Mouse (Mus musculus) intestine, embryonic 16.5 days (tissue): ENCODE measurements around the gene Gm13279. TPM values are rescaled to one million over a fixed set of nuclear protein-coding genes. Genes with fewer than 3 reads are reported as not detected.
"Not testable (repeated sequence)": the region's sequence is repeated elsewhere in the genome, so short reads cannot be mapped to it uniquely, and the experiment has no call there.

Source experiments
- ATAC-seq: fragments of 200-750 bp; cut with Nextera tagmentation; 2 replicates; pipeline ENCODE4 v1.8.0; 2017; ENCODE audit warnings: moderate TSS enrichment, moderate library complexity
- H3K27ac ChIP-seq: fragments of 300-500 bp; sonication (generic); 2 replicates; pipeline ENCODE4 v1.5.1; 2014; ENCODE audit warnings: mild to moderate bottlenecking, low read length
- H3K27me3 ChIP-seq: fragments of 300-500 bp; sonication (generic); replicated peaks from 2 replicates; pipeline ENCODE4 v1.6.1; 2014; ENCODE audit warnings: low read length, control low read depth, mixed read lengths; ENCODE audit not compliant: control insufficient read depth, insufficient read depth
- H3K36me3 ChIP-seq: fragments of 300-500 bp; sonication (generic); 2 replicates; pipeline ENCODE4 v1.6.1; 2014; ENCODE audit warnings: low read length, control low read depth; ENCODE audit not compliant: control insufficient read depth, insufficient read depth
- H3K4me1 ChIP-seq: fragments of 300-500 bp; sonication (generic); 2 replicates; pipeline ENCODE4 v1.6.1; 2014; ENCODE audit warnings: low read length, control low read depth, mixed read lengths; ENCODE audit not compliant: control insufficient read depth, insufficient read depth
- H3K4me2 ChIP-seq: fragments of 300-500 bp; sonication (generic); 2 replicates; pipeline ENCODE4 v1.6.1; 2014; ENCODE audit warnings: low read depth, low read length, control low read depth
- H3K4me3 ChIP-seq: fragments of 300-500 bp; sonication (generic); 2 replicates; pipeline ENCODE4 v1.5.1; 2014; ENCODE audit warnings: mild to moderate bottlenecking, low read length
- H3K9ac ChIP-seq: fragments of 300-500 bp; sonication (generic); 2 replicates; pipeline ENCODE4 v1.6.1; 2014; ENCODE audit warnings: low read depth, low read length
- H3K9me3 ChIP-seq: fragments of 300-500 bp; sonication (generic); 2 replicates; pipeline ENCODE4 v1.6.1; 2016; ENCODE audit warnings: low read length, control low read depth; ENCODE audit not compliant: control insufficient read depth
- WGBS: fragments of 180-500 bp; shearing (Covaris S2); extraction: QIAGEN DNeasy Blood & Tissue Kit; methylation state at CpG from one replicate; pipeline ENCODE4 v1.1.7; 2014; 5-methylcytosine and 5-hydroxymethylcytosine counted together
- polyA plus RNA-seq: library from polyadenylated mRNA; unstranded; fragments of >200 nt; fragmentation: Nextera tagmentation; extraction: Ambion mirVana; gene quantifications from 2 replicates; pipeline ENCODE4 v1.2.1, GENCODE M21; 2015

Gm13279 gene
- polyA plus RNA-seq, 1 experiment from 2014 or later, result not detected

- Histone ChIP-seq H3K4me3 (no peak overlapping the region), H3K36me3 (no peaks in the 10 kb centered on the region), H3K4me2 (no peak overlapping the region), H3K27ac (no peak overlapping the region), H3K4me1 (no peaks in the 10 kb centered on the region), H3K9ac (no peak overlapping the region), H3K27me3 (no peaks in the 10 kb centered on the region), H3K9me3 (no peaks in the 10 kb centered on the region)
- ATAC-seq, result no peak
- WGBS, result 23% methylated on average over 4 of the region's 4 CpGs
Measured at GRCm38 (mm10) chr4:88822995-88823394, 25.8 kb downstream of the Gm13279 start.

- not testable (repeated sequence) for H3K36me3 ChIP-seq, H3K27ac ChIP-seq, H3K4me3 ChIP-seq, H3K27me3 ChIP-seq, ATAC-seq, H3K9me3 ChIP-seq, H3K9ac ChIP-seq, H3K4me2 ChIP-seq, H3K4me1 ChIP-seq
Measured at GRCm38 (mm10) chr4:88827116-88827515, 29.9 kb downstream of the Gm13279 start, which contains the start of gene Ifna6. TSS of gene Ifna6 (plus strand) at chr4:88827416.

GRCm38 (mm10) chr4:88830523-88830922 lies 33.3 kb downstream of the Gm13279 start:
- WGBS, result 29% methylated on average over 4 of the region's 4 CpGs
- no peak for ATAC-seq
- H3K4me3 ChIP-seq, result no peak overlapping the region
- H3K27me3 ChIP-seq, result no peaks in the 10 kb centered on the region
- no peaks in the 10 kb centered on the region for H3K9me3 ChIP-seq
- no peak overlapping the region for H3K27ac ChIP-seq
- no peak overlapping the region for H3K9ac ChIP-seq
- no peaks in the 10 kb centered on the region for H3K36me3 ChIP-seq
- H3K4me2 ChIP-seq, result no peak overlapping the region
- no peaks in the 10 kb centered on the region for H3K4me1 ChIP-seq

GRCm38 (mm10) chr4:88835225-88835624 lies 38.0 kb downstream of the Gm13279 start, which contains the start of gene Ifna5:
TSS of gene Ifna5 (plus strand) at chr4:88835525.
- H3K9ac ChIP-seq, H3K27me3 ChIP-seq, H3K4me1 ChIP-seq, H3K36me3 ChIP-seq, ATAC-seq, H3K9me3 ChIP-seq, H3K4me3 ChIP-seq, H3K4me2 ChIP-seq, H3K27ac ChIP-seq: not testable (repeated sequence)
- 53% methylated on average over 1 of the region's 1 CpGs for WGBS

- Histone ChIP-seq H3K9me3 (no peaks in the 10 kb centered on the region), H3K4me2 (no peak overlapping the region), H3K27ac (no peak overlapping the region), H3K9ac (no peak overlapping the region), H3K36me3 (no peaks in the 10 kb centered on the region), H3K4me1 (no peaks in the 10 kb centered on the region), H3K27me3 (no peaks in the 10 kb centered on the region), H3K4me3 (no peak overlapping the region)
- no peak for ATAC-seq
- 47% methylated on average over 3 of the region's 3 CpGs for WGBS
Measured at GRCm38 (mm10) chr4:88838828-88839227, 41.6 kb downstream of the Gm13279 start.

- H3K27ac ChIP-seq, result no peak overlapping the region
- H3K4me3 ChIP-seq, result no peak overlapping the region
- H3K9me3 ChIP-seq, result no peaks in the 10 kb centered on the region
- 72% methylated on average over 3 of the region's 3 CpGs for WGBS
- no peaks in the 10 kb centered on the region for H3K36me3 ChIP-seq
- H3K9ac ChIP-seq, result no peak overlapping the region
- no peak for ATAC-seq
- H3K27me3 ChIP-seq, result no peaks in the 10 kb centered on the region
- no peaks in the 10 kb centered on the region for H3K4me1 ChIP-seq
- no peak overlapping the region for H3K4me2 ChIP-seq
Measured at GRCm38 (mm10) chr4:88840058-88840457, 42.9 kb downstream of the Gm13279 start.

- Histone ChIP-seq H3K4me3 (no peak within 1 kb of the TSS), H3K9me3 (no peaks in the 10 kb centered on the region), H3K27me3 (no peaks in the 10 kb centered on the region), H3K9ac (no peak within 1 kb of the TSS), H3K27ac (no peak within 1 kb of the TSS), H3K4me2 (no peak within 1 kb of the TSS), H3K36me3 (no peaks in the 10 kb centered on the region), H3K4me1 (no peaks in the 10 kb centered on the region)
- ATAC-seq, result no peak
- WGBS, result 62% methylated on average over 2 of the region's 2 CpGs
Measured at GRCm38 (mm10) chr4:88841438-88841911, 44.3 kb downstream of the Gm13279 start, which contains the start of gene Ifna4. TSS of gene Ifna4 (plus strand) at chr4:88841861.

GRCm38 (mm10) chr4:88845334-88845733 lies 48.1 kb downstream of the Gm13279 start:
- Histone ChIP-seq H3K27me3 (no peaks in the 10 kb centered on the region), H3K4me1 (no peaks in the 10 kb centered on the region), H3K36me3 (no peaks in the 10 kb centered on the region), H3K27ac (no peak overlapping the region), H3K4me2 (no peak overlapping the region), H3K4me3 (no peak overlapping the region), H3K9me3 (no peaks in the 10 kb centered on the region), H3K9ac (no peak overlapping the region)
- ATAC-seq, result no peak
- 62% methylated on average over 2 of the region's 2 CpGs for WGBS
